Mouse (Mus musculus) hindbrain, embryonic 16.5 days (tissue): ENCODE measurements at regions not wholly inside any gene's neighbourhood (a gene's known extent, or its start where the extent isn't known, plus 50 kb on each side); places are given as distances from the start of the nearest gene placed in this dataset.

Experiments used
- ATAC-seq: fragments of 200-750 bp; cut with Nextera tagmentation; 2 replicates; pipeline ENCODE4 v1.8.0; 2017; ENCODE audit warnings: moderate TSS enrichment, moderate library complexity
- H3K27ac ChIP-seq: fragments of 300-500 bp; sonication (generic); 2 replicates; pipeline ENCODE4 v1.5.1; 2014; ENCODE audit warnings: low read depth, mild to moderate bottlenecking, control low read depth, low read length, moderate library complexity
- H3K27me3 ChIP-seq: fragments of 300-500 bp; sonication (generic); replicated peaks from 2 replicates; pipeline ENCODE4 v1.6.1; 2014; ENCODE audit warnings: low read length; ENCODE audit not compliant: control insufficient read depth, insufficient read depth
- H3K36me3 ChIP-seq: fragments of 300-500 bp; sonication (generic); 2 replicates; pipeline ENCODE4 v1.6.1; 2014; ENCODE audit warnings: mild to moderate bottlenecking, low read length, moderate library complexity, mixed read lengths; ENCODE audit not compliant: control insufficient read depth, insufficient read depth
- H3K4me1 ChIP-seq: fragments of 300-500 bp; sonication (generic); 2 replicates; pipeline ENCODE4 v1.6.1; 2014; ENCODE audit warnings: low read depth, low read length; ENCODE audit not compliant: control insufficient read depth, insufficient read depth
- H3K4me2 ChIP-seq: fragments of 300-500 bp; sonication (generic); 2 replicates; pipeline ENCODE4 v1.6.1; 2014; ENCODE audit warnings: mild to moderate bottlenecking, low read length, control low read depth, moderate library complexity
- H3K4me3 ChIP-seq: fragments of 300-500 bp; sonication (generic); 2 replicates; pipeline ENCODE4 v1.5.1; 2014; ENCODE audit warnings: mild to moderate bottlenecking, low read length, control low read depth, moderate library complexity
- H3K9ac ChIP-seq: fragments of 300-500 bp; sonication (generic); 2 replicates; pipeline ENCODE4 v1.6.1; 2014; ENCODE audit warnings: low read depth, mild to moderate bottlenecking, control low read depth, low read length, moderate library complexity
- H3K9me3 ChIP-seq: fragments of 300-500 bp; sonication (generic); 2 replicates; pipeline ENCODE4 v1.6.1; 2014; ENCODE audit warnings: mild to moderate bottlenecking, low read length, moderate library complexity; ENCODE audit not compliant: control insufficient read depth
- WGBS: fragments of 180-500 bp; shearing (Covaris S2); extraction: QIAGEN DNeasy Blood & Tissue Kit; methylation state at CpG from one replicate; pipeline ENCODE4 v1.1.7; 2014; 5-methylcytosine and 5-hydroxymethylcytosine counted together

DNA sequence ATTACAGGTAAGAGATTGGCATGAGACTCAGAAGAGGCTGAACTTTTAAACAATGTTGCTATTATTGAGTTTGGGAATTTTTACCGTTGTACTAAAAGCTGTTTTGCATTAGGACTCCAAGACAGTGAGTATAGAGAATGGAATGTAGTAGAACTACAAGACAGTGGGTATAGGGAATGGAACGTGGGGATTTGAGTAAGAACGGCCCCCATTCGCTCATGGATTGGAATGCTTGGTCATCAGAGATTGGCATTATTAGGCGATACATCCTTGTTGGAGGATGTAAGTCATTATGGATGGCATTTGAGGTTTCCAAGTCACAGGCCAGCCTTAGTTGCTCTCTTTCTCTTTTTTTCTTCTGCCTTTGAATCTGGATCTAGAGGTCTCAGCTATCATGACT is 324.0 kb upstream of the 2610001J05Rik start:
- Histone ChIP-seq H3K9me3 (no peaks in the 10 kb centered on the region), H3K27ac (no peak overlapping the region), H3K9ac (no peak overlapping the region), H3K36me3 (no peaks in the 10 kb centered on the region), H3K27me3 (no peaks in the 10 kb centered on the region), H3K4me2 (no peak overlapping the region), H3K4me3 (no peak overlapping the region), H3K4me1 (no peaks in the 10 kb centered on the region)
- no peak for ATAC-seq
- 94% methylated on average over 5 of the region's 5 CpGs for WGBS

DNA sequence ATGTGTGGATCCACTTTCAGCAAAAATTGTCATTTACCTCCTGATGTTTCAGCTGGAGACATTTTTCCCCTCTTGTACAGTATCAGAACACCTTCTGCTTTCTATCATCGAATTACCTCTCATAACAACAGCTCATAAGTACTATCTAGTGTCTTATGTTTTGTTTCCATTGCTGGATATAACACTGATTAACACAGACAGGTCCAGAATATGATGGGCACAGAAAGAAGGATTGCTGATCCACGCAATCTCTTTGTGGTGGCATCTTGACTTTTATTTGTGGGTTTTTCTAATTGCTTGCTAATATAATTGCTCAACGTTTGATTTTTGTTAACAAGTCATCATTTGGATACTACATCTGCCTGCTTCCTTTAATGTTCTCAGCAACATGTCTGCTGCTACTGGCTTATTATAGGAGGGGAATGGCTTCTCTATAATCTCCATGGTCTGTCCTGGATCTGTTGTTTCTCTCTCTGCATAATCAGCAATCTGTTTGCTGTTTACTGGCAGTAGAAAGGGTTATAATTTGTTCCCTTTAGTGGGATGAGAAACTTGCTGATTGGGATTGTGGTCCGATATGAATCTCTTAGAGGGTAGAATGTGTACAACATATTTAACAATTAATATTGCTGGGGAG is 320.2 kb upstream of the 2610001J05Rik start:
- no peak for ATAC-seq

DNA sequence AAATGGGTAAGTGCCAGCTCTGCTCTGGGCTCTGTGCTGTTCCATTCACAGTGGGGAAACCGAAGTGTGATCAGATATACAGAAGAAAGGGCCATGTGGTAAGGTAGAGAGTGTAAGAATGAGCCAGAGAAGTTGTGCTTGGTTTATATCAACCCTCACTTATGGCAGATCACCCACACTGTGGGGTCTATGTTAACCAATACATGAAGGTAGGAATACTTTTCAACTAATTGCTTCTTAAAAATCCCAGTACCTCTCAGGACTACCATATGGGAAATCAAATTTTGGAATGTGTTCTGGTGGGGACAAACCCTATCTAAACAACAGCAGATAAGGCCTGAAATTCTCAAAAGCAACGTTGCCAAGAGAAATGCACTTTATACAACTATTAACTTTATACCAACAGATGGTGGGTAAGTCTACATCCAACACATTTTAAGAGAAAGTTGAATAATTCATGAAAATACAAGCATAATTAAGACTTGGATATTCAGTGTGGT is 314.7 kb upstream of the 2610001J05Rik start:
- Histone ChIP-seq H3K9ac (no peak overlapping the region), H3K36me3 (no peaks in the 10 kb centered on the region), H3K27me3 (no peaks in the 10 kb centered on the region), H3K4me2 (no peak overlapping the region), H3K9me3 (no peaks in the 10 kb centered on the region), H3K27ac (no peak overlapping the region), H3K4me3 (no peak overlapping the region), H3K4me1 (no peaks in the 10 kb centered on the region)
- 74% methylated on average over 2 of the region's 2 CpGs for WGBS
- no peak for ATAC-seq

More for the DNA sequence above, 320.2 kb upstream of the 2610001J05Rik start:
- no peaks in the 10 kb centered on the region for H3K9me3 ChIP-seq
- H3K36me3 ChIP-seq = no peaks in the 10 kb centered on the region
- no peak overlapping the region for H3K9ac ChIP-seq
- H3K4me1 ChIP-seq = no peaks in the 10 kb centered on the region
- H3K27ac ChIP-seq = no peak overlapping the region
- H3K4me2 ChIP-seq = no peak overlapping the region
- H3K27me3 ChIP-seq = no peaks in the 10 kb centered on the region
- H3K4me3 ChIP-seq = no peak overlapping the region
- 85% methylated on average over 4 of the region's 4 CpGs for WGBS

DNA sequence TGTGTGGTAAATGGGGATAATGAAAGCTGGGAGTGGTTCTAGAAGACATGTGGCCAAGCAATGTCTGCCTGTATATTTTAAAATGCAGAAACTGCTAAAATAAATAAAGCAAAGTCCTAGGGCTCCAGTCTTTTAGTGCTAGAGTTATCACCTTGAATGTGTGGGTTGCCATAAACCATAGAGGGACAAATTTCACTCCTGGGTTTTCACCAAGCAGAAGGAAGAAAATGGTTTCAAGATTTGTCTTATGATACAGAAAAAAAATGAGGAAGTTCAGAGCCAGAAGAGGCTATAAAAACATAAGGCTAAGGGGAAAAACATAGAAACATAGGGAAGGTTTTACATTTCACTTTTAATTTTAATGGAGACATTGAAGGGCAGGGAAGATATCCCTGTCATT is 276.1 kb upstream of the 2610001J05Rik start:
- Histone ChIP-seq H3K27me3 (no peaks in the 10 kb centered on the region), H3K9me3 (no peaks in the 10 kb centered on the region), H3K4me3 (no peak overlapping the region), H3K9ac (no peak overlapping the region), H3K4me1 (no peaks in the 10 kb centered on the region), H3K36me3 (no peaks in the 10 kb centered on the region), H3K4me2 (no peak overlapping the region), H3K27ac (no peak overlapping the region)
- no peak for ATAC-seq

DNA sequence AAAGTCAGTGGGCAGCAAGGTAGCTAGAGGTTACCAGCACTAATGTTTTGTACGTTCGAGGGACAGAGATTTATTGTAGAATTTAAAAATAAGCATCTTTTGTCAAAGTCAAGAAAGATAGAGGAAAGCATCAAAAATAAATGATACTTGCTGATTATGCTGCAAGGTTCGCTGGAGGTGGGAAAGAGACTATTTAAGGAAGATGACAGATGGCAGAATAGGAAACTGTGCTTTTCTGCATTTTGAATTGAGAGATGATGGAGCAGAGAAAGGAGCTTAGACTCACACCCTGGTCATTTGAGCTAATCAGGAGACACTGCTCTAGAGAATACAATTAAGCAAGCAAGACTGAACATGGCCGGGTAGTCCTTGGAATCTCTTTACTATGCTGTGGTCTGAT is 275.1 kb upstream of the 2610001J05Rik start:
- H3K9me3 ChIP-seq = no peaks in the 10 kb centered on the region
- H3K4me1 ChIP-seq = no peaks in the 10 kb centered on the region
- WGBS = 82% methylated on average over 4 of the region's 4 CpGs
- no peak for ATAC-seq
- H3K4me2 ChIP-seq = no peak overlapping the region
- no peak overlapping the region for H3K27ac ChIP-seq
- no peaks in the 10 kb centered on the region for H3K27me3 ChIP-seq
- no peak overlapping the region for H3K4me3 ChIP-seq
- no peak overlapping the region for H3K9ac ChIP-seq
- H3K36me3 ChIP-seq = no peaks in the 10 kb centered on the region

DNA sequence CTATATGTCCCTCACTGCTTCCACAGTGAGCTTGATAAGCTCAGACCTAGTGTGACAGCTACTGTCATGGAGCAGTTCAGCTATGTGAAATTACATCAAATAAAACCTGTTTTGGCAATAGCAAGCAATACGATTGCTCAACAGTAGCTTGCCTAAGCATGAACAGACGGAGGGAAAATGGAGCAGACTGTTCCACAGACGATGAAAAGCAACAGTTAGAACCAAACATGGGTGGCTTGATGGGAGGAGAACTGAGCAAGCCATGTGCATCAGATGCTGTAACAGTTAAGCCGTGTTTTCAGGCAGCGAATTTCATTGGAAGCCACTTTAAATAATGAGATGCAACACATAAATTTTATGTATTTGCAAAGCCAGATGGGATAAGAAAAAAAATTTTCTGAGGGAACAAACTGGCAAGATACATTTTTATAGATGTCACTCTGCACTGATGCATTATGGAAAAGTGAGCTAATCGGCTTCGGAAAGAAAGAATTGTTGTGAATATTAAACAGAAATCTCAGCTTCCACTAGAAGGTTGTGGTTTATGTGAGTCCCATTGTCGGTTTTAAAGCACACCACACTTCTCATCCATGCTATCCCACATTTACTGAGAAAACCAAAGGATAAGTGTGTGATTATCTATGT is 270.9 kb upstream of the 2610001J05Rik start:
- Histone ChIP-seq H3K9ac (no peak overlapping the region), H3K4me1 (no peaks in the 10 kb centered on the region), H3K36me3 (no peaks in the 10 kb centered on the region), H3K9me3 (no peaks in the 10 kb centered on the region), H3K27me3 (no peaks in the 10 kb centered on the region), H3K4me2 (no peak overlapping the region), H3K4me3 (no peak overlapping the region), H3K27ac (no peak overlapping the region)
- WGBS = 82% methylated on average over 8 of the region's 8 CpGs
- no peak for ATAC-seq

DNA sequence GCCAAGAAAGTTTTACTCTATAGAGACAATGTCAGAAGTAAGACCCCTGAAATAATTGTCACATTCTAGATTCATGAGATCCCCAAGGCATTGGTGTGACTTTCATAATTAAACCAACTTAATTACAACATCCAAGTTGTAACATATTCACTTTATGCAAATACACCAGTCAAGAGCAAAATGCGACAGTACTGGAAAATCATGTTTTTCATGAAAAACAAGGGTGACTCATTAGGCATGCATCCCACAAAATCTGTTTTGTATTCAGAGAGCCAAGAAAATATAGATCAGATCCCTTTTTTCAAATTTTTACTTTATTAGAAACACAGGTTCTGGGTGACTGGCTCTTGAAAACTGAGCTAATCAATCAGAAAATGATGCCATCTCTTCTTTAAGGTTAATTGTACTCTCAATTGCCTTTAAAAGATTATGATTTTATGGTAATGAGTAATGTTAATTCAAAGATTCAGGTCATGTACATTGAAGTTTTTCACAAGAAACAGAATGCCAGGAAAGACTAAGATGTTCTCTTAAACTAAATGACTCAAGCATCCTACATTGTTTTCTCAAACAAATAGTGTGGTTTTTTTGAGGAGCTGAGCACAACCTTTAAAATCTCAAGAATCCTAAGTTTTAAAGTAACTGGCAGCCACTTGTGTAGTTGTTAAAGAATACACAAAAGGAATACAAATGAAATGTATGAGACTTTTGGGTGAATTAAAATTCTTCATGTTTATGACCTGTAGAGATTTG is 259.2 kb upstream of the 2610001J05Rik start:
- ATAC-seq = no peak
- H3K4me3 ChIP-seq = no peak overlapping the region
- no peak overlapping the region for H3K27ac ChIP-seq
- 65% methylated on average over 1 of the region's 1 CpGs for WGBS
- no peaks in the 10 kb centered on the region for H3K27me3 ChIP-seq
- no peak overlapping the region for H3K9ac ChIP-seq
- H3K4me2 ChIP-seq = no peak overlapping the region
- no peaks in the 10 kb centered on the region for H3K4me1 ChIP-seq
- no peaks in the 10 kb centered on the region for H3K9me3 ChIP-seq
- no peaks in the 10 kb centered on the region for H3K36me3 ChIP-seq

DNA sequence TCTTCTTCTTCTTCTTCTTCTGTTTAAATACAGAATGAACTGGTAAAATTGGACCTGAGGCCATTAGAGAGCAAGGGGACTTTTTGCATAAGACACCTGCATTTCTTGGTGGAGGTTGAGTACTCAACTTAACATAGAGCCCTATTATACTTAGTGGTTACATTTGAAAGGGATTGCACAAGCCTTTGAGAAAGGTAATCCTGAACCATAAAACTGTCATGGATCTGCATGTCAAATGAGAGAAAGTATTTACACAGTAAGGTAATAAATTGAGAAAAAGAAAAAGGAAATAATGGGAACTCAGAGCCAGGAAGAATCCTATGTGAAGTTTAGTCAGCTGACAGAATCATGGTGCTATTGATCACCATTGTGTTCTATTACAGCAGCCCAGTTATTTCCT is 258.1 kb upstream of the 2610001J05Rik start:
- Histone ChIP-seq H3K36me3 (no peaks in the 10 kb centered on the region), H3K4me3 (no peak overlapping the region), H3K9ac (no peak overlapping the region), H3K4me1 (no peaks in the 10 kb centered on the region), H3K4me2 (no peak overlapping the region), H3K27me3 (no peaks in the 10 kb centered on the region), H3K27ac (no peak overlapping the region), H3K9me3 (no peaks in the 10 kb centered on the region)
- ATAC-seq = no peak

DNA sequence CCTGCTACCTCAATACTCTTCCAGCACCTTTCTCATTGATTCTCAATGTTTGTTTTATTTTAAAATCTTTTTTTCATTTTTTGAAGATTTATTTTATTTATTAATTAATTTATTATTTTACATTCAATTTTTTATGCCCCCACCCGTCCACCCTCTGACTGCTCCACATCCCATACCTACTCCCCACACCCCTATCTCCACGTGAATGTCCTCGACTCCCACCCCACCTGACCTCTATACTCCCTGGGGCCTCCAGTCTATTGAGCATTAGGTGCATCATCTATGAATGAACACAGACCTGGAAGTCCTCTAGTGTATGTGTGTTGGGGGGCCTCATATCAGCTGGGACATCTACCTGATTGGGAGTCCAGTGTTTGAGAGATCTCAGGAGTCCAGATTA is 251.0 kb upstream of the 2610001J05Rik start:
- Histone ChIP-seq H3K36me3 (no peaks in the 10 kb centered on the region), H3K27me3 (no peaks in the 10 kb centered on the region), H3K4me2 (no peak overlapping the region), H3K27ac (no peak overlapping the region), H3K4me3 (no peak overlapping the region), H3K4me1 (no peaks in the 10 kb centered on the region), H3K9me3 (no peaks in the 10 kb centered on the region), H3K9ac (no peak overlapping the region)
- no peak for ATAC-seq
- 92% methylated on average over 3 of the region's 3 CpGs for WGBS
